Mouse (Mus musculus): ENCODE measurements around the gene Luzp1.
A peak's percentile ranks its signal among the peaks of the same experiment; 100 is the strongest.

Gene Luzp1

DNA sequence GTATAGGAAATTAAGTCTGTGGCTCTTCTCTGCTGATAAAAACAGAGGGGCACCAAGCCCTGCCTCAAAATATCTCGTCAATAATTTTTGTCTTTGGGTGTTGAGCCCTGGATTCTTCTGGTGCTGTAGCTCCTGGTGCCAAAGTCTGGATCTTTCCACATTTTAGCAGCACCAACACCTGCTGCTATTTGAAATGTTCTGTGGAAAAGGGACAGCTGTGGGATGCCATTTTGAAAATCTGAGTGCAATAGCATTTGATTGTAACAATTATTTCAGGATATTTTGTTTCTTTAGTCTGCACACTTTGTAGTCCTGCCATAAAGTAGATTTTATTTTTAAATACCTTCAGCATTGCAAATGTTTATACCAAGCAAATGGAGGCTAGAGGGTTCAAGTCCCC is 78.2 kb downstream of the Luzp1 start:
- no peak for DNase-seq (ENCODE audit: low spot score)

DNA sequence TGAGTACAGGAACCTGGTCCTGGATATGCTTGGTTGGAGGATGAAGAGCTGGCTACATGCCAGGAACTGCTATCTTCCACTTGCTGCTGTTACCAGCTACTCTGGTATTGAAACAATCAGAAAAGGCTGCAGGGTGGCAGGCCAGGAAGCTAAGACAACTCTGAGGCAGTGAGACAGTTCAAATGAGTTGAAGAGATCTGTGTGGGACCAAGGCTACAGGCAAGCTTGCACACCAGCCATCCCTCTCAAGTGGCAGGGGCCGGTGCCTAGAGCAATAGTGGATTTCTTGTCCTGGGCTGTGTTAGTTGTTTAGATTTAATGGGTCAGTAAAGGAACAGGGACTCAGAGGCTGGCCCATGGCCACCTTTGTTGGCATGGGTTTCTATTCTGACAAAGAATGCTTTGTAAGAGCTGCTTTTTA is 78.8 kb downstream of the Luzp1 start:
- DNase-seq (ENCODE audit: low spot score): peak; percentile 52

DNA sequence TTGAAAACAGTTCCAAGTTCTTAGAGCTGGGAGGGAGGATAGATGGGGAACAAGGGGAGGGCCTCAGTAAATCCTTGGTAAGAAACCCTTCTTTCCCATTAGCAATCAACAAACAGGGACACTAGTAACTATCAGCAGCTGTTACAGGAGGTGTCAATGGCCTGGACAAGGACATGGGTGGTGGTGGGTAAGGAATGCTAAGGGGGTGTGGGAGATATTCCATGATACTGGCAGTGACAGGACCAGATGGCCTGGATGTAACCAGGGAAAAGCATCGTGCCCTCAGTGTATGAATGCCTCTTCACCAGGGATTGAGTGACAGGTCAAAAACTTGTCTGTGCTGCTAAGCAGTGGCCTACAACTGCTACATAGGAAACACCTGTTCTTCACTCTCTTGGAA is 83.5 kb downstream of the Luzp1 start:
- DNase-seq (ENCODE audit: low spot score): no peak

DNA sequence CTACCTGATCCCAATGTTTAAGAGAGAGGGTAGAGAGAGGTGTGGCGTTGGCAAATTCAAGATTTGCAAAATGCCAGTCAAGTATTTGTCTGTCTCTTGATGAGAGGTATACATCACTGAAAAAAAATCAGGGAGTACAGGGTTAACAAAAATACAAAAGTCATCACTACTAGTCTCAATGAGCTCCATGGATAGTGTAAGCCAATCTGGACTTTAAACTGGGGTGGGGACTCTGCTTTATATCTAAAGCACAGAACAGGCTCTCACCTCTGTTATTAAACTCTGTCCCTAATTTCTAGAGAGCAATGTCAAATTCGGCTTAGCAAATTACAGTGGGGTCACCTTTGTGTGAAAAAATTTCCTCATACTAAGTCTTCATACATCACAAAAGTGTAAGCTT is 88.1 kb downstream of the Luzp1 start:
- no peak for DNase-seq (ENCODE audit: low spot score)

DNA sequence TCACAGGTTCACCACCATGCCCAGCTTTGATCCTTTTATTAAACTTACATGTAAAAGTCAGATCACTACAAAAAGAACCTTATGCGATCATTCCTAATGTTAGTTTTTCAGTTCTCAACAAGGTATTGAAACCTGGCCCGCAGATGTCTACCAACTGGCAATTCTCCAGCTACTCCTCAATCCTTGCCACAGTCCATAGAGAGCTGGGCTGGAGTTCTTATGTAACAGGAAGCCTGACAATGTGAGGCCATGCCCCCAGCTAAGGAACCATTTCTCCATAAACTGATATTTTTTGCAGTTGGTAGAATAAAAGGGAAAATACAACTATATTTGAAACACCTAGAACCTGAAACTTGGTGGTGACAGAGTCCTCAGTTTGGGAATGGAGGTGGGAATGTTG is 90.1 kb downstream of the Luzp1 start:
- no peak for DNase-seq (ENCODE audit: low spot score)

DNA sequence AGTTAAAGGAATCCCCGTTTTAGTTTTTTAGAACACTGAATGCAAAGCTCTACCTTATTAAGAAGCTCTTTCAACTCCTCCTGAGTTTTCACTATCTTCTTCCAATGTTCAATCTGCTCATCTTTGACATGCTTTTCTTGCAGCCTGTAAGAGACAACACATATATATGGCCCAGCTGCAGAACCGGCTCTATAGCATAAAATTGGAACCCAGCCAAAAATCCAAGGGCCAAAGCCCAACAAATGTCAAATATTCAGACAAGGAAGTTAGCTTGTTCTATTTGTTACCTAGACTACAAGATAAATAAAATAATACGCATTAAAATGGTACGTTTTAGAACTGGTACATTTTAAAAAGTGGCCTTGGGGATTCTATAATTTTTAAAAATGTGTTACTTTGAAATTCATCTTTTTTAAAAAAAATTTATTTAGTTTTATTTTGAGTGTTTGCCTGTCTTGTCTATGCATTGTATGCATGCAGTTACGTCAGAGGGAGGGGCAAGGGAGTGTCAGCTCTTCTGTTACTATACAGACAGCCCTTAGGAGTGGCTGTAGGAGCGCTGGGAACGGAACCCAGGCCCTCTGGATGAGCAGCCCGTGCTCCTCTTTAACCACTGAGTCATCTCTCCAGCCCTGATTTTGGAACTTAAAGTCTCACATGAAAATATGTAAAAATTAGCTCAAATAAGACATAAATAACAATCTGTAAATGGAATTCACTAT is 90.9 kb downstream of the Luzp1 start:
- no peak for DNase-seq (ENCODE audit: low spot score)

DNA sequence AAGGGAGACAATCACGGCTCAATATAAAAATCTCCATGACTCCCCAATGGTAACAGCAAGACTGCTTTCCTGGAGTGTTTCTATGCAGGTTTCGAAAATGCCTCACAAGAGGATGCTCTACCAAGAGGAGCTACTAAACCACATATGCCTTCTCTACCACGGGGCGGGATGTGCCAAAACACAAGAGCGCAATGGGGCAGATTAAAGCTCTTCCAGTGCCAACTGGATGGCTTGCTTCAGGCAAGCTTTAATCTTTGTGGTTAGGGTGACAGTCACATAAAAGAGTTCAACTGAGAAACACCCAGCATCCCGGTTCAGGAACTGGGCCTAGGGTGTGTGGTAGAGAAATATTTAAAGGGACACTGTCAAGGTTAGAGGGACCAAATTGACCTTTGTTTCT is 93.2 kb downstream of the Luzp1 start:
- no peak for DNase-seq (ENCODE audit: low spot score)

DNA sequence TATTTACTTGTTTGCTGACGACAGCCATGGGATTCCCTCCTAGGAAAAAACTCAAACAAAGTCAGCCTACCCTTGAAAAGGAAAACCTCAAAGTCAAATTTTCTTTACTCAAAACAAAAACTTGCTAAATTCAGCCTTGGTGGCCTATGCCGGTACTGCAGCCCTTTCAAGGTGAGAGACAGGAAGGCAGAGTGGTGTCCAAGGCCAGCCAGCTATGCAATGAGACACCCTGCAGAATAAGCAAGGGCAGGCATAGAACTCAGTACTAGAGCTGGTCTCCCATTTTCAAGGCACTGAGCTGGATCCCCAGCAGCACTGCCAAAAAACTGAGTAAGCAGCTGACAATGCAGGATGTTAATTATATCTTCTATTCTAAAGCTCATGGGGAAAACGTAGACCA is 99.1 kb downstream of the Luzp1 start:
- no peak for DNase-seq (ENCODE audit: low spot score)

DNA sequence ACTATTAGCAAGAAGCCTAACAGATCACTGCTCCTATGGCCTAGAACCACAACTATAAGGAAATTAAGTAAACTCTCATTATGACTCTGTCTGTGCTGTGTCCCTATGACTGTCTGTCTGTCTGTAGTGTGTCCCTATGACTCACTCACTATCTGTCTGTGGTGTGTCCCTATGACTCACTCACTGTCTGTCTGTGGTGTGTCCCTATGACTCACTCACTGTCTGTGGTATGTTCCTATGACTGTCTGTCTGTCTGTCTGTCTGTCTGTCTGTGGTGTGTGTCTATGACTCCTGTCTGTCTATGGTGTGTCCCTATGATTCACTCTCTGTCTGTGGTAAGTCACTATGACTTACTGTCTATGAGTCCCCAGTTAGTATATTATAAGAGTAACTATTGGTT is 100.4 kb downstream of the Luzp1 start:
- no peak for DNase-seq (ENCODE audit: low spot score)

DNA sequence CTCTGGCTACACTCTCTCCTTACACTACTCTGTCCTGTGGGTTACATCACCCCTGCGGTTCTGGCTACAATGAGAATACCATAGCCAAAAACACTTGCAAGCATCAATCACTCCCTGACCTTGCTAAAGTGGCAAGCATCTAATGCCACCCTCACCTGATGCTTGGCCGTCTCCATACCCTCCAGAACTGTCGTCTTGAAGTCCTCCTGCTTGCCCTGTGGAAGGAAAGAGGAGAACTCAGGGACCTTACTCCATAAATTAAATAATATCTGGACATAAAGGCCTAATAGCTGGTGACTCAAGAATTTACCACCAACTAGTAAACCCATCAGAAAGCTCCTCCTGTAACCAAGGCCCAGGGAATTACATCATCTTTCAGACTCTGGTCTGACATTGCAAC is 112.3 kb downstream of the Luzp1 start:
- no peak for DNase-seq (ENCODE audit: low spot score)

DNA sequence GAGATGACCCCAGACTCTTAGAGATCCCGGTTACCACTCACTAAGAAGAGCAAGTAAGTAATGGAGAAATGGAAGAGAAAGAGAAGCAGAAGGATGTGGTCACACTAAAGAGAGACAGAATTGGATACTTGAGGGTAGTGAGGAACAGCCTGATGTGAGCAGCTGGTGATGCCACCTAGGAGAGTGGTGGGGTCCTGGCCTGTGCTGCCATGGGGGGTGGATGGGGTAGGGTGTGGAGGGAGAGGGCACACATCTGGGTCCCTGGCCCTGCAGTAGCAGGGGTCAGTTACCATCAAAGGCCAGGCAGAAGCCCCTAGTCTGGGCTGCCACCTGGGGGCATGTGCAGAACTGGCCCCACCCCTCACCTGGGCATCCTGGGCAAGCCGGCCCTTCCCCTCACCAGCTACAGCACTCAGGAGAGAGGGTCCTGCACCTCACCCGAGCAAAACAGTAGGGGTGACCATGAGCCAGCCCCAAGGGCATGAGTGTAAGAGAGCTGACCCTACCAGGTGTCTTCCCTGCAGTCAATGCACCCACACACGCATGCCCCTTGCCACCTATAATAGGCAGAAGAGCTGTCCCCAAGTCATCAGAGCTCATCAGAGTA is 117.8 kb downstream of the Luzp1 start:
- DNase-seq (ENCODE audit: low spot score): no peak

DNA sequence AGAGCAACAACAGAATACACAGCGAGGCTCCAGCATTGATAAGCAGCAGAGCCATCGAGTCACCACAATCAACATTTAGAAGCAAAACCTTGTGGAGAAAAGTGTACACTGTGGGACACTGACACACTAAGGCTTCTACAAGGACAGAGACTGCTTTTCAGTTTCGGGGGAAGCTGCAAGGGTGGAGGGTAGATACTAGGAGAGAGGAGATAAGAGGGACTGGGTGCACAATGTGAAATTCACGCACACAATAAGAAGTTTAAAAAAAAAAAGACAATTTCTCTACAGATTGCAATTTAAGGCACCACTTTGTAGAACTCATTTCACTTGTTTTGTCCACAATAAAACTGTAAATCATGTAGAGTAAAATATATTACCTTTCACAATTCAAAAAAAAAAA is 118.4 kb downstream of the Luzp1 start:
- DNase-seq (ENCODE audit: low spot score): no peak

DNA sequence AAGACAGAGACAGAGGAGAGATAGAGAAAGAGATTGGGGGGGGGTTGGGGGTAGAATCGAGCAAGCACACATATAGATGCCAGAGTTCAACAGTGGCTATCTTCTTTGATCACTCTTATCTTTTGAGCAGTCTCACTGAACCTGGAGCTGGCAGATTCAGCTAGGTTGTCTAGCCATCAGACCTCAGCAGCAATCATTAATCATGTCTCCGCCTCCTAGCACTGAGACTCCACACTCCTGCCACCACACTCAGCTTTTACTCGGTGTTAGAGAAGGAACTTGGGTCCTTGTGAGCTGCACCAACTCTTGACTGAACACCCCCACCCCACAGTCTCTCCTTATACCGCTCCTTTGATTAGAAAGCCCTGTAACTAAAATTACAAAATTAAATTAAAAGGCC is 122.5 kb downstream of the Luzp1 start:
- no peak for DNase-seq (ENCODE audit: low spot score)

DNA sequence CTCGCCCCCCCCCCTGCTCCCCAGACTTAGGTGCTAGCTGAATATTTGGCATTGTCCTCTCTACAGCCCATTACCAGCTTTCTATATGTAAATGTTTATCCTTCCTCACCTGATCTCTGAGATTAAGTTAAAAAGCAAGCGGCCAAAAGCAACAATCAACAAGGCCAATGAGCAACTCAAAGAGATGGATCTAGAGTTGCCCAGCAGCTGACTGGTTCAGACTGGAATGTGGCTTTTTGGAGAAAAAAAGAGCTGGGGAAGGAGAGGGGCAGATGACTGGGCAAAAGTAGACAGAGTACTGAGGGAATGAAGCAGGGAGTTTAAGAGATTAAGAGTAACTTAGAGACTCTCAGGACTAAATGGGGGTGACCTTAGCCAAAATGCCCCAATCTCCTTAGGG is 124.4 kb downstream of the Luzp1 start:
- no peak for DNase-seq (ENCODE audit: low spot score)

DNA sequence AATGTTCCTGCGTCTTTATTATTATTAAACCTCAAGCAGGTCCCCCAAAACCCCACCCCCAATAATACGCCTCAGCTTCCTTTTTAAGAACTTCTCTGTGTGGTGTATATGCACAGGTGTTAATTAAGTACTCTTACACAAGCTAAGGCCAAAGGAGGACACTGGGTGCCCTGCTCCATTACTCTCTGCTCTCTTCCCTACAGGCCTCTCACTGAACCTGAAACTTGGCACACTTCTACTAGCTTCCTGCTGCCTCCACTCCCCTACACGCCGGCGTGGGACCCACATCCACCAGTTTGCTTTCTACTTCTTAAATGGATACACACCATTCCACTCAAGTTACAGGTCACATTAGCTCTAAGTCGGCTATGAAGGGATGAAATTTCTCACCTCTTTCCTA is 125.7 kb downstream of the Luzp1 start:
- no peak for DNase-seq (ENCODE audit: low spot score)

DNA sequence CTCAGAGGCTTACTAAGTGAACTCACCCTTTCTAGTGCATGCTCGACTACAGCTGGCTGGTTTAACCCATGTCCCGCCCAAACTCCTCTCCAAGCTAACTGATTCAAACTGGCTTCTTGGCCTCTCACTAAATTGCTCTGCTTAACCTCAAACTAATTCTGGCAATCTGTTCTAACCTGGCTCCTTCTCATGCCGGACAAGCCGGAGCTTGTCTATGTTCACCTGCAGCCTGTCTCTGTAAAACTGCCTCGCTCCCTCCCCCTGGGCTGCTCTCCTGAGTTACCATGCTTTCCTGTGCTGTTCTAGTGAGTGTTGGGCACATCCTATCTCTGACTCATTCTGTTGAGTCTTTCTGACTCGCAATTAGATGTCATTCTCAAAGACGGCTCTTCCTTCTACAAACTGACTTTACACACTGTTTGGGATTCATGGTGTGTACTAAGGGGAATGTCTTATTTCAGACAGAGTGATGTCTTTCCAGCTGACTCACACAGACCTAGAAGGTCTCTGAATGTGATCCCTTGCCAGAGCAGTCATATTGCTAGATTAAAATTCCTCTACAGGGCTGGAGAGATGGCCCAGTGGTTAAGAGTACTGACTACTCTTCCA is 128.8 kb downstream of the Luzp1 start:
- DNase-seq (ENCODE audit: low spot score): no peak

DNA sequence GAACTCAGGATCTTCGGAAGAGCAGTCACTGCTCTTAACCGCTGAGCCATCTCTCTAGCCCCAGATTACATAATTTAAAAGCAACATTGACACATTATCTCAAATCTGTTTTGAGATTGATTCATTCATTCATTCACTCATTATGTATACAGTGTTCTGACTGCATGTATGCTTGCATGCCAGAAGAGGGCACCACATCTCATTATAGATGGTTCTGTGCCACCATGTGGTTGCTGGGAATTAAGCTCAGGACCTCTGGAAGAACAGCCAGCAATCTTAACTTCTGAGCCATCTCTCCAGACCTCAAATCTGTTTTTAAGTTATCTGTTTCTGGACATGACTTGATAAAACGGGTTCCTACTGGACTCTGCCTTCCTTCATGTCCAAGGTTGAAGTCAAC is 130.3 kb downstream of the Luzp1 start:
- no peak for DNase-seq (ENCODE audit: low spot score)

DNA sequence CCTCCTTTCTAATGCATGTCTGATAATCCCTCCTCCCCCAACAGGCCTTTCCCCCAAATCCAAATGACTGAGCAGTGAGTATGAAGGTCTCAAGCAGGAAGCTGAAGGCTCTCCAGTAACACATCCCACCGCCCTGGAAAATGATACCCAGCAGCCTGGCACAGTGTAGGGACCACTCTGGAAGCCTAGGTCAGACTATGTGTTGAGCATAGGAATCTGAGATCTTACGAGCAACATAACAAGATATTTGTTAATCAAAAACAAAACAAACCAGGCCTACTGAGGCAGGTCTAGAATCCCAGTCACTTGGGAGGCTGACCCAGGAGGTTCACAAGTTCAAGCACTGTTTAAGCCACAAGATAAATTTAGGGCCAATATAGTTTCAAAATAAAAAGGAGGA is 131.0 kb downstream of the Luzp1 start:
- DNase-seq (ENCODE audit: low spot score): no peak

DNA sequence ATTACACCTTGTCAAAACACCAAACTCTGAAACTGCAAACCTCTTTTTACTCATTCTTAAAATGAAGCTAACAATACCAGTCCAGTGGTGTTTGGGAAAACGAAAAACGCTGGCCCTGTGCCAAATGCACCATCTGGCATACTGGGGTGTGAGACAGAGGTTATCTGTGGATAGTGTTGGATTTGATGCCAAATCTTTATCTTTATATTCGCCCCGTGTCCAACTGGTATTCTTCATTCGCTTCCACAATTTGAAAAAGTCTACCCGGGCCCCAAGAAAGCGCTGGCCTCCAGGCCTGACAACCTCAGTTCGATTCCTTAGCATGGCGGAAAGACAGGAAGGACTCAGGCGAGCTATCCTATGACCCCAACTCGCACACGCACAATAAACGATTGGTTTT is 131.9 kb downstream of the Luzp1 start:
- peak; percentile 85 for DNase-seq (ENCODE audit: low spot score)

DNA sequence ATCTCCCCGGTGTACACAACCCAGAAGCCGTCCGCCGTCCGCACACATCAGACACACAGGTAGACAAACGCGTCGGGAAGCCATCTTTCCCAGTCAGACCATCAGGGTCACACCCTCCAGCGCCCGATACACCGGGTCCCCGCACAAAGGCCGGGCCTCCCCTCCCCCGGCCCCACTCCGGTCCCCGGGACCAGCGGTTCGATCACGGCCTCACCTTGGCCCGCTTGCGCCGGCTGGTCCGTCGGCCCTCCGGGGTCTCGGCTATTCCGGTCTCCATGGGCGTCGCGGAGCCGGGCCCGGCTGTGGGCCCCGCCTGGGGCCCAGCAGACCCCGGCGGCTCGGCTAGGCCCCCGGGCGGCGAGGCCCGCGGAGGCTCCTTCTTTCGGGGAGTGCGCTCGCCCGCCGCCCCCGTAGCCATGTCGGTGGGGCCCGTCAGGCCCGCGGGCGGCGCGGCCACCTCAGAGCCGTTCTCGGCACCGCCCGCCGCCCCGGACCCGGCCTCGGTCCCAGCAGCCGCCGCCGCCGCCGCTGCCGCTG is 132.5 kb downstream of the Luzp1 start:
- DNase-seq (ENCODE audit: low spot score): peak; percentile 65

DNA sequence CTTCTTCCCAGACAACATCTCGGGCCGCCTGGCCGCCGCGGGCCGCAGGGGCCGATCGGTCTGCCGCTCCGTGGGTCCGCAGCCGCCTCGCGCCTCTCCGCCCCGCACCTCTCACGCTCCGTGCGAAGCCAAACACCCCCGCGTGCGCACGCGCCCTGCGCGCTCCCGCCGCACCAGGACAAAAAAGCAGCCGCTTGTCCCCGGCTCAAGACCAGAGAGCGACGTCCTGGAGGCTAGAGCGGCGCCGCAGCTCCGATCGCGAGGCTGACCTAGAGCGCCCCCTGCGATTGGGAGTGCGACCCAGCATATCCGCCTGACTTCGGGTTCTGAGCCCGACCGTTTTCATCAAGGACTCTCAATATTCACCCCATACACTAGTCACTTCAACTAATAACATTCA is 133.0 kb downstream of the Luzp1 start, which contains the start of gene Kdm1a:
TSS of gene Kdm1a (minus strand) at position 156 of the 400 bp plus-strand sequence.
- peak; percentile 98 for DNase-seq (ENCODE audit: low spot score)
